Mouse (Mus musculus) cerebellum, postnatal 4 days (tissue): Measurements from ENCODE around the gene Trmt13.
"Not testable (repeated sequence)": the region's sequence is repeated elsewhere in the genome, so short reads cannot be mapped to it uniquely, and the experiment has no call there.

Experiments used
- DNase-seq, 2 experiments: peaks; one replicate each; pipeline ENCODE4 v3.0.0; 2022; ENCODE audit warnings: low spot score in 2 of 2, mixed read lengths in 1 of 2

The Trmt13 gene

DNA sequence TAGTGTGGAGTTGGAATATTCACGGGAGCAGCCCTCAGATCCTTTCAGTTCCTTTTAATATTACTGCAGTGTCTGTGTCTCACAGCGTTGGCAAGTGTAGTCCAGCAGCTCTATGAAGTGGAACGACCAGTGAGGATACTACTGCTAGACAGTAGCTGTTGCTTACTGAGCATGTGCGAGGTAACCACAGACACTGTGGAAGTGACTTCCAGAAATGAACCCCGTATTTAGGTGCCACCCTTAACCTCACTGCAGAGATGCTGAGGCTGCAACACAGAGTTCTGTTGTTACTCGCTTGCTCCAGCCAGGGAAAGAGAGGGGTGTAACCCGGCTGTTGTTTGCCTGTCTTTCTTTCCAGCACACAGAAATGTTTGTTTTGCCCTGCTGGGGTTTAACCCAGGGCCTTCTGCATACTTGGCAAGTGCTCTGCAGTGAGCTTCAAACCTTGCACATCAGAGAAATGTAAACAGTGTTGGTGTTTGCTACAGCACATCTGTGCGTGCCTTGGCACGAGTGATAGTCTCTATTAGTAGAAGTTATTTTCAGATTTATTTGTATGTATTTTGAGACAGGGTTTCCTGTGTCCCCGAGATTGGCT is at the start of gene Trmt13:
Gene Trmt13 (minus strand): TSS at position 293 of the 598 bp plus-strand sequence.
- DNase-seq = no peak

DNA sequence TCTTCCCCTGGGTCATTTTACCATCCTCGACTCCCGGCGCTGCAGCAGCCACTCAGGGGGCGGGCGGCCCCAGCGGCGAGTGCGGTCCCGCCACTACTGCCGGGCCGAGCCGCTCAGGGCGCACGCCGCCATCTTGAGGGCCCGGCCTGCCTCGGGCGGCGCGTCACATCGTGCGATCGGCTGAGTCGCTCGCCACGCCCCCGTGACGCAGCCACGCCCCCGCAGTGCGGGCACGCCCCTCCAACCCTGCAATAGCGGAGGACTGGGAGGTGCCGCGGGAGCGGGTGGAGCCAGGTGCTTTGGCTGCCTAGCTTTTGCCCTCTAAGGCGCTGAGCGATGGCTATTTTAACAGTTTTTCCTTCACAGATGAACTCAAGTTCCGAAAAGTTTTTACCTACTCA is 48.1 kb upstream of the Trmt13 start, which contains the start of gene Mfsd14a:
Gene Mfsd14a (minus strand): TSS at position 215 of the 401 bp plus-strand sequence.
- peak; percentile 92 to 98 for DNase-seq

DNA sequence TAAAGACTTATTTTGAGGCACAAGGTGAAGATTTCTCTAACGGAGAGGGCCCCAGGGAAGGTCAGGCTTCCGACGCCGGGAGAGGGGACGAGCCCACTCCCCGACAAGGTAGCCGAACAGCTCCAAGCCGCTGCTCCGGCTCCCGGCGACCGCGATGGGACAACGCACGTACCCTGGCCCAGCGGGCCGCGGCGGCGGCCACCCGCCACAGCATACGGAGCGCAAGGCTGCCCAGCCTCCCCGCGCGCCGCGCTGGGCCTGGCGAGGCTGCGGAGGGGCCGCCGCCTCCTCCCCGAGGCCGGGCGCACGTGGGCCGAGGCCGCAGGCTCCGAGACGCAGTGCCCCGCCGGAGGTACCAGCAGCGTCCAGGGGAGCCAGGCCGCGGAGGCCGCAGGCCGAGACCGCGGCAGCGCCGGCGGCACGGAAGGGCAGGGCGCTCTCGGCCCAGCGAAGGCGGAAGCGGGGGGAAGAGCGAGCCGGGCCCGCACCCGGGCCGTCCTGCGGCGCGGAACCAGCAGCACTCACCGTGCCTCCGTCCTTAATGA is 47.6 kb upstream of the Trmt13 start:
- peak in 1 of 2 experiments; percentile 31 for DNase-seq

DNA sequence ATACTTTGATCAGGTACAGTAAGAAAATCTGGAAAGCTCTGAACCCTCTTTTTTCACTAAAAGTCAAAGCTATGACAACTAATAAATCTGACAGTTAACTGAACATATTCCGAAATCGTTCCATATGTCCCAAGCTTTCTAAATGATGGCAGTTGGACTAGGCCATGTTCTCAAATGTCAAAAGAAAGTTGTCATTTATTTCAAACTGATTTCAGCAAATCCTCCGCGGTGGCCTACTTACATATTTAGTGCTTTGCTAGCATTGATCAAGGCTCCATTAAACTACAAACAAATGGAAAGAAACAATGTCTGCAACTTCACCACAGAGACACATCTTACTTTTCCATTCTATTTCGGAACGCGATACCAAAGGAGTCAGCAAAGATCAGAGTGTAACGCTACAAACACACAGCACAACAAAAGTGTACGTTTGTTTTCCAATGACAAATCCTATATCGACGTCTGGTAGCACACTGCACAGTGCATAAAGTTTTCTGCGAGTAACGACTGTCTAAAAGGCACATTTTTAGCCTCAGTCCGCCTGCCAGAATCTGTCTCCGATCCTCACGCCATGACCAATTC is 47.0 kb upstream of the Trmt13 start:
- DNase-seq = no peak

DNA sequence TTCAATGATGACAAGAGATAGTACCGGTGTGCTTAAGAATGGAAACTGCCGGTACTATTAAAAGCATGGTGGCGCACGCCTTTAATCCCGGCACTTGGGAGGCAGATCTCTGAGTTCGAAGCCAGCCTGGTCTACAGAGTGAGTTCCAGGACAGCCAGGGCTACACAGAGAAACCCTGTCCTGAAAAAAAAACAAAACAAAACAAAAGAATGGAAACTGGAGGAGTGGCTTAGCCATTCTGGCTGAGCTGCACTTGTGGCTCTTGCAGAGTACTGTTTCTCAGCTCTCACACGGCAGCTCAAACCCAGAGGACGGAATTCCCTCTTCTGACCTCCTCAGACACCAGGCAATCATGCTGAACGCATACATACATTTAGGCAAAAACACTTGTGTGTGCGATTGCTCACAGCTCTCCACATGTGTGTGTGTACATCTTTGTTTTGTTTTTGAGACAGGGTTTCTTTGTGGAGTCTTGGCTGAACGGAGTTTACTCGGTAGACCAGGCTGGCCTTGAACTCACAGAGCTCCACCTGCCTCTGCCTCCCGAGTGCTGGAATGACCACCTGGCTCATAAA is 45.6 kb upstream of the Trmt13 start:
- no peak for DNase-seq

DNA sequence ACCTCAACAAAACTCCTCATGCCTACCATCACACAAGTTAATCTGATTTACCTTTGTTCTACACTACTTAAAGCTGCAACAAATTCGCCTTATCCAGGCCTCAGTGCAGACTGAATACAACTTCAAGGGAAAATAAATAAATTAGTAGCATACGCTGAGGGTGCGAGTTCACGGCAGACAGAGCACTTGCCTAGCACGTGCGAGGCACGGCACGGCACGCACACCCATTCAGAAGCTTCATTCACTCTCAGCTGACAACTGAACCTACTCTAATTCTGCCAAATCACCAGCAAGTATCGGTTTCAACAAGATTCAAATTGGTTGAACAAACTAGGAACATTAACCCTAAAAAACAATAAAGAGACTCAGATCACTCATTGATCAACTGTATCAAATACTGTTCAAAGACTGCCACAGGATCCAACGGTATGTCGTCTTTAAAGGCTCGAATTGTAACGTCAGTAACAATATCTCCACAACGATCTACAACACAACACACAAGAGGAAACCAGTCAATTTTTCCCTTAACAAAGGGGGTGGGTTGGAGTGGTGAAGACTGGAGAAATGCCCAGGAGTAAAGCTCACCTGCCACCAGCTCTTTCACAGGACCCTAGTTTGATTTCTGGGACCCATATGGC is 44.7 kb upstream of the Trmt13 start:
- no peak for DNase-seq

DNA sequence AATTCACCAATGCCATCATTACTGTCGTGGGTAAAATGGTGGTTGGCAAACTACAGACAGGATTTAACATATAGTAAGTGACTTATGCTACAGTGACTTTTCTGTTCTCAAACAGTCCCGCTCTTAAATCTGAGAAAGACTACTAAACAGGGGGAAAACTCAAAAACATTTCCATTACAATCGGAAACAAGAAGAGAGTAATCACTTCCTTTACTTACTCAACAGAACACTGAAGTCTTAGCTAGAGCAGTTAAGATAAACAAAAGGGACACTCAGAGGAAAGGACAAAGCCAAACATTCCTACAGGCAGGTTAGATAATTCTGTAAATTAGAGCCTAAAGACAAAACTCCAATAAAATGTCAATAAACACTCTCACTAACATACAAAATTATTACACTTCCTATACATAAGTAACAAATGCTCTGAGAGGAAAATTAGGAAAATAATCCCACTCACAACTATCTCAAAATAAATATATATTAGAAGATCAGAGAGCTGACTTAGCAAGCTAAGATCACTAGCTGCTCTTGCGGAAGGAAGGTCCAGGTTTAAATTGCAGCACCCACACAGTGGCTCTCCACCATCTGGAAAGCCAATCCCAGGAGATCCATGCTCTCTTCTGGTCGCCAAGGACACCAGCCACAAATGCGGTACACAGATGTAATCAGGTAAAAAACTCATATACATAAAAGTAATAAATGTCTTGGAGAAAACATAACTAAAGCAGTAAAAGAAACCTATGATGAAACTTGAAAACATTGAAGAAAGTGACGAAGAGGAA is 42.0 kb upstream of the Trmt13 start:
- no peak for DNase-seq

DNA sequence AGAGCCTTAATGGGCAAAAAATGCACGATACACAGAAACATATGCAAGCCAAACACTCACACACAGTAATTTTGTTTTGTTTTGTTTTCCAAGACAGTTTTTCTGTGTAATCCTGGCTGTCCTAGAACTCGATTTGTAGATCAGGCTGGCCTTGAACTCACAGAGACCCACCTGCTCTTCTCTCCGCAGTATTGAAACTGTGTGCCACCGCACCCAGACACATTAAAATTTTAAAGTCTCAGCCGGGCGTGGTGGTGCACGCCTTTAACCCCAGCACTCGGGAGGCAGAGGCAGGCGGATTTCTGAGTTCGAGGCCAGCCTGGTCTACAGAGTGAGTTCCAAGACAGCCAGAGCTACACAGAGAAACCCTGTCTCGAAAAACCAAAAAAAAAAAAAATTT is 39.7 kb upstream of the Trmt13 start:
- not testable (repeated sequence) for DNase-seq

DNA sequence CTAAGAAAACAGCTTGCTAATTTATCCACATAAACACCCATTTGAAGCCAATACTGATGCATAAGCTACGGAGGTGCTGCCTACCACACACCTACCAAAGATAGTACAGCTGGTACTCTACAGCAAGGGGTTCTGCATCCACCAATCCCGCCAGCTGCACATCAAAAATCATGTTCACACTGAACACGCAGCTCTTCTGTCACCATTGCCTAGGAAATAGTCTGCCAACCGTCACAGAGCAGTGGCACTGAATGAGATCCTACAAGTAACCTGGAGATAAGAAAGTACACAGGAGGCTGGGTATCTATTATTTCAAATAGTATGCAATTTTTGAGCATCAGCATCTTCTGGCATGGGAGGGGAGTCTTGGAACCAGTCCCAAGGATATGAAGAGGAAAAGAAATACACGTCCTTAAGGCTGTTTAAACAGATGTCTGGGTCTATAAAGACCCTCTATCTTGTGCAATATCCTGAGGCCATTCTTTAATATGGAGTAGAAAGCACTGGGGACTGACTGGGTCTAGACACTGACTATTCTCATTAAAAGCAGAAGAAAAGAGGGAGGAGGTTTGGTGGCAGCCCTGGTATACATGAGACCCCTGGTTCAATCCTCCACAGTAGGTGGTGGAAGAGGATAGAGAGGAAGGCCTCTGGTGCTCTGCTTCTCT is 39.0 kb upstream of the Trmt13 start:
- no peak for DNase-seq

DNA sequence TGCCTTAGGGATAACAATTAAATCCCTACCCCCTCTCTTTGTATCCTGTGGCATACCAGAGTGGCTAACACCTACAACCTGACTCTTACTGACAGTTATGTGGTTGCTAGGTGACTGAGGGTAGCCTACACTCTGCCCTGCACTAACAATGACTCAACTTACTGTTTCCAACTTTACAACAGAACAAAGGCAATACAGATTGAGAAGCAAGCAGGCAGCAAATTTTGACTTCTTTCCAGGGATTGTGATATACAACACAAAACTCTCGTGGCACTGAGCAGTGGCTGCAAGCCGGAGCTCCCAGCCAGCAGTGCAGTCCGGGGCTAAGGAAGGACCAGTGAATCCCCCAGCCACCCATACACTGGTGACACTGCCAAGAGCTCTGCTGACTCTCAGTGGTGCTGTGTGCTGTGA is 37.7 kb upstream of the Trmt13 start:
- DNase-seq = no peak

DNA sequence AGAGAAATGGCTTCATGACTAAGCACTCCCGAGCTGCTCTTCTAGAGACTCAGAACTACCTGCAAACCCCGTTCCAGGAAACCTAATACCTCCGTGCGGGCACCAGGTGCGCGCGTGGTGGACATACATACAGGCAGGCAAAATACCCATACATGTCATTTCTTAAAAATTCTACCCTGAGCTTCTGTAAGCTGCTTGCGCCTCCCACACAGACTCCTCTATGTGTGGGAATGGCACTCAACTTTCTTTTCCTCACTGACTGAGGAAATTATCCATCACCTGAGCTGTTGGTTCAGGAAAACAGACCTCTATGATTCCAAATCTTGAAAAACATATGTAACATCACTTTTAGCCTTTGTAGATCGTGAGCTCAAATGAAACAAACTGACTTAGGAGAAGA is 36.3 kb upstream of the Trmt13 start:
- DNase-seq = no peak

DNA sequence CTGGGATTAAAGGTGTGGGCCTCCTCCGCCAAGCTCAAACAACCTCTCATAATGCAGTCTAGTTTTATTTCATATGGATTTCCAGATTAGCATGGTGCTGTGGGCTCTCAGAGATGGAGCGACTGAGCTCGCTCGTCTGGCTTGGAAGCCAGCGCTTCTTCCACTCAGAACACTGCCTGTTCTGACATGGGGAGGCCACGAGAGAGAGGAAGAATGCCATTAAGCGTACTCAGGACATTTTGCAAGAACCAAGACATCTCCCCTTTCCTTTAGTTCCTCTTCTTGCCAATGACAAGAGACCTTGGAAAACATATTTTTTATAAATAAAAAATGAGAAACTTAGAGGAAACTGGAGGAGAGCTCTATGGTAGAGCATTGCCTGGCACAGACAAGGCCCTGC is 34.4 kb upstream of the Trmt13 start:
- no peak for DNase-seq

DNA sequence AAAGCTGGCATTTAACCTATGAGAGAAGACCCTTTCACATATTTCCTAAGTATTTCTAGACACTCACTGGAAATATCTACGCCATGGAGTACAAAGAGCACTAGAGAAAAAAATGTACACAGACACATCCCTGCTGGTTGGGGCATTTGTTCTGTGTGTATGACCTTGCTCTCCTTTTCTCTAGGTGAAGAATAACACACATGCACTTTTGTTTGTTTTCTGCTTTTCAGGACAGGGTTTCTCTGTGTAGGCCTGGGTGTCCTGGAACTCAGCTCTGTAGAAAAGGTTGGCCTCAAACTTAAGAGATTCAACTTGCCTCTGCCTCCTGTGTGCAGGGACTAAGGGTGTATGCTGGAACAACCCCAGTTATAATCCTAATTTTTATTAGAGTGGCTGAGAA is 32.0 kb upstream of the Trmt13 start:
- DNase-seq = no peak

DNA sequence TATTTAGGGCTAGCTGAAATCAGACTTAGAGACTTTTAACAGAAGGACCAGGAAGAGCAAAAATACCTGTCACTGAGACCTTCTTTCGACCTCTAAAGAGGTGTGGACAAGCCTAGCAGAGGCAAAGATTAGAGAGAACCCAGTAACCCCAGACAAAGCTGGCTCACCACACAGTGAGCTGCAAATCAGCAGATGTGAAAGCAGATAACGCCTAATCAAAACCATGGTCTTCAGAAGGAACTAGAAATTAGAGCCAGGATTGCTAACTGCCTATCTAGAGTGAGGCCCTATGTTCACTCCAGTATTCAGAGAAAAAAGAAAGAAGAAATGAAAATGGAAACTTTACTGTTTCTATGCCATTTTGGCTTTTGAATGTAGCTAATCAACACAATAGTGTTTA is 28.0 kb upstream of the Trmt13 start:
- DNase-seq = no peak

DNA sequence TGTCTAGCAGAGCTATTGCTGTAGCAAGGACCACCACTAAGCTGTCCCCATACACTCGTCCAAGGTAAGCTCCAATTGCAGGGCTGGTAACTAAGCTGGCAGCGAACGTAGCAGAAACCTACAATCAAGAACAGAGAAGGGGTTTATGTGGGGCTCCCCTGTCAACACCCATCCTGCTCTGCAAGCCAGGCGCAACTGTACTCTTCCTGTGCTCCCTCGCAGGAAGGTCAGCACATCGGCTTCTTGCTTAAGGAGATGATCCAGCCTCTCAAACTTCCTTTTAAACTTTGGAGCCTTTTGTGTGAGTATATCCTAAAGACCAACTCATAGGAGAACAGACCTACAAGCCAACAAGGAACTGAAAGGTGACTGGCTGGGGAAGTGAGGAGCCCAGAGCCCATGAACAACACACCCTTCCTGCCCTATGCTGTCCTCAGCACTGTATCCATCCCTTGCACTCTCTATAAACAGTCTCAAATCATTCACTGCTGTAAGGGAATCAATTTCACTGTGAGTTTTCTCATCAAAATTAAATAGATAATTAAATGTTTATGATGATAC is 27.5 kb upstream of the Trmt13 start:
- no peak for DNase-seq

DNA sequence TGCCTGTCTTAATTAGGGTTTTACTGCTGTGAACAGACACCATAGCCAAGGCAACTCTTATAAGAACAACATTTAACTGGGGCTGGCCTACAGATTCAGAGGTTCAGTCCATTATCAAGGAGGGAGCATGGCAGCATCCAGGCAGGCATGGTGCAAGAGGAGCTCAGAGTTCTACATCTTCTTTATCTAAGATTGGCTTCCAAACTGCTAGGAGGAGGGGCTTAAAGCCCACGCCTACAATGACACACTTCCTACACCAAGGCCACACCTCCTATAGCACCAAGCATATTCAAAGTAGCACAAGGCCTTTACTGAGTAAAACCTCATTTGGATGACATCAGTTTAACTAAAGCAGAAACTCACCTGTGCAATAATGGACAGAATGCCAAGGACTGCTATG is 25.6 kb upstream of the Trmt13 start:
- no peak for DNase-seq

DNA sequence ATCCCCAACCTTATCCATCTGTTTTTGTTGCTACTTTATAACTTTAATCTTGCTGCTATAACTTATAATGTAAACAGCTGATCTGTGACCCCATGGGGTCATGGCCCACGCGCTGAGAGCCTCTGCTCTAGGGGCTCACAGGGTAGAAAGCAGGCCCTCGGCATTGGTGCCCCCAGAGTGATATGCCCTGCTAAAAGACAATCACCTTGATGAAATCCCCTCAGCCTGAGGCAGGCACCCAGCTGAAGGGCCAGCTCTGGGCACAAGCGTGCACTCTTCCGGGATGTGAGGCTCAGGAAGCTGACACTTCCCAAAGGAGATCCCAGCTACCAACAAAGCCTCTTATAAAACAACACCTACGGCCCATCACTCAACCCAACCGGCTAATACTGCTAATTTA is 24.2 kb upstream of the Trmt13 start:
- no peak for DNase-seq

DNA sequence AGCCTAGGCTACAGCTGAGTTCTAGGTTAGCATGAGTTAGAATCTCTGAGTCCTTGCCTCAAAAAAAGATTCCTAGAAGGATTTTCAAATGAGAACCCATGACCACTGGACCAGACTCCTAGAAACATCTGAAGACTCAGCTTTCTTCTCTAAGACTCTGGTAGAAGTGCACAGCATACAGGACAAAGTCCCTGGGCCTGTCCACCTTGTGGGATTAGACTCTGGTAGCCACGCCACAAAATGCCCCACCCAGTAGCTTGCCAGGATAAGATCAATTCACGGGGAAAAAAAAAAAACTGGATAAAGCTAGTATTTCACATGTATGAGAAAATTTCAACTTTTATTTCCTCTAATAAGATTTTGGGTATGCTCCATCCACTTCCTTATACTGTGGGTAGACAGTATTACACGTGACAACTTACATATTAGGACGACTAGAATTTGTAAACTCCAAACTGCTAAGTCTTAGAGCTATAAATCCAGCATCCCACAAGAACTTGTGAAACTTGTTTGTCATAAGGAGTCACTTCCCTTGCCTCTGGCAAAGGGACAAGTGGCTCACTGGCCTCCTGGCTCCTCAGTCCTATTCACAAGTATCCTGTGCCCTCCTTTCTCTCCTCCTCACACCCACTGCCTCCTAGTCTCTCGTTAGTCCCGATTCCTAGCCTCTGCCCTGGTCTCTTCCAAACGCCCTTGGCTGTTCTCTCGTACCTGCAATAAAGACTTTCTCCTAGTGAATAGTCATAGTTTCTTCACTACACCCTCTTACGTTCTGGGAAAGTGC is 23.5 kb upstream of the Trmt13 start:
- DNase-seq = no peak

DNA sequence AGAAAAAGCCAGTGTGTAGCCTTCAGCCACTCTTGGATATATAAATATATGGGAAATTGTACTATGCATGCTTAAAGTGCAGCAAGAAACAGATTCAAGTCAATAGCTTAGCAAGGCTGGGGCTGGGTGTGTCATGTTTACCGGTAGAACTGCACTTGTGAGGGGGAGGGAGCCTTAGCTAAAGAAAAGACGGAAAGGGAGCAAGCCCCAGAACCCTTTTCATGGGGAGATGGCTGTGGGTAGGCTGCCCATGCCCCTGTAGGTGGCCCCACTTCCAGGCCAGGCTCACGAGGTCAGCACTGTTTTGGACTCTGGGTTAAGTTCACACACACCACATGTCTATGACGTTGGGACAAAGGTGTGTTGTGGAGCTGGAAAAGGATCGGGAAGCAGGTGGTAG is 21.4 kb upstream of the Trmt13 start:
- no peak for DNase-seq

DNA sequence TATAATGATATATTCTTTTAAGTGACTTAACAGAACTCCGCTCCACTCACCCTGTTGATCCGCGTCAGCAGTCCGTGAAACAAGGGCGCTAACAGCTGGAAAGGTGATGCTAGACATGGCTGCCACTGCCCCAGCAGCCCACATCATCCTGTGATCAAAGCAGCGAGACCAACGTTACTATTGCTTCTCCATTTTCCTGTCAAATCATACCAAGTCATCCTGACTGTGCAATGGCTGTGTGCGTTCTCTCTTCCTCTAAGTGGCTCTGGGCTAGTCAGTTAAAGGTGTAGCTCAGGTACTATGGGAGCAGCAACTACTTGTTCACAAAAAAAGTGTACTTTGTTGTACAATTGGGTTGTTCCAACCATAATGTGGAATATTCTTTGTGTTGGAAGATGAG is 20.5 kb upstream of the Trmt13 start:
- DNase-seq = no peak
